Comparison of ENCODE assay signal across 21 mouse cellular contexts in the genomic region with DNA sequence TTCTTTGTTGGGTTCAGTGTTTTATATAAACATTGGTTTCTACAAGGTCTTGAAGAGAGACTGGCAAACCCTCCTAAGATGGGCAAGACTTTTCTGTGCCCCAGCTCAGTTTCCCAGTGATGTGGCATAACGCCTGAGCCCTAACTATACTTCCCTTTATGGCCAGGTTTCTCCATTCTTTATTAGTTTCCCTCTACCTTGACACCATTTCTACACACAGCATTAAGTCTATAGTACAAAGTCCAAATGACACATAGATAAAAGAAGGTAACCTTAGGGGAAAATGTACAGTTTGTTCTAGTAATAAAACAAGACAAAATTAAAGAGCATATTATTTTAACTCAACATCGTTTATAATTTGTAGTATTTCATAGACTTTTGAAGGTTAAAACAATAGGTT.
DNase-seq lines count a peak whose midpoint lies in the region; ATAC-seq and TF ChIP-seq lines count a peak whose summit lies in the region.
"Had no signal": no experiment of that assay in that cellular context is flagged by ENCODE, and none has a peak within 500 bp of the region (broad histone marks: within the 10 kb centered on the region; RNA-seq: fewer than 3 reads in every experiment).

No protein-coding gene starts in this region.

- H3K27me3 ChIP-seq in intestine, embryonic 15.5 days (replicated peaks), result no peaks in the 10 kb centered on the region
- no peaks in the 10 kb centered on the region for H3K27me3 ChIP-seq in intestine, embryonic 16.5 days (replicated peaks; ENCODE audit: control insufficient read depth, insufficient read depth, low read length)
- H3K27me3 ChIP-seq in intestine, postnatal 0 days (replicated peaks; ENCODE audit: control insufficient read depth, insufficient read depth, low read length), result no peaks in the 10 kb centered on the region
- no peaks in the 10 kb centered on the region for H3K27me3 ChIP-seq in hindbrain, embryonic 16.5 days (replicated peaks; ENCODE audit: control insufficient read depth, insufficient read depth, low read length)
- H3K27me3 ChIP-seq: CH12.LX, Patski had no signal

- 0 out of 2 replicates have a peak, but pooled peaks have one; percentile 58 for ATAC-seq in intestine, embryonic 15.5 days
- peak; percentile 62 for ATAC-seq in intestine, embryonic 16.5 days
- peak; percentile 87 for ATAC-seq in intestine, postnatal 0 days
- ATAC-seq in hindbrain, embryonic 16.5 days, result no peak
- ATAC-seq: activated CD4-positive, CD25-positive, alpha-beta regulatory T cell, adult 4 months; CD4-positive, CD25-positive, alpha-beta regulatory T cell, adult 4 months; Patski had no signal

- no peak for DNase-seq in left cerebral cortex, postnatal 25 days (ENCODE audit: low spot score in 2 of 2)
- no peak for DNase-seq in right cerebral cortex, postnatal 10 days (ENCODE audit: low spot score in 2 of 2)
- DNase-seq: adrenal gland, adult 2 months; adrenal gland, adult 8-10 months; adrenal gland, postnatal 10 days; adrenal gland, postnatal 14 days; adrenal gland, postnatal 25 days; adrenal gland, postnatal 36 days; B cell, adult 2 months; cerebellum, adult 11 months; cerebellum, adult 11-12 months; cerebellum, adult 18-20 months had no signal

- no peak overlapping the region for H3K4me2 ChIP-seq in intestine, embryonic 15.5 days (replicated peaks)
- no peak overlapping the region for H3K4me2 ChIP-seq in intestine, embryonic 16.5 days (ENCODE audit: low read depth, low read length)
- no peak overlapping the region for H3K4me2 ChIP-seq in intestine, postnatal 0 days (replicated peaks; ENCODE audit: low read depth)
- no peak overlapping the region for H3K4me2 ChIP-seq in hindbrain, embryonic 16.5 days (ENCODE audit: low read length)

- no peak overlapping the region for H3K4me3 ChIP-seq in intestine, embryonic 15.5 days (replicated peaks)
- H3K4me3 ChIP-seq in intestine, embryonic 16.5 days (ENCODE audit: low read length), result no peak overlapping the region
- no peak overlapping the region for H3K4me3 ChIP-seq in intestine, postnatal 0 days (ENCODE audit: low read depth, low read length)
- no peak overlapping the region for H3K4me3 ChIP-seq in hindbrain, embryonic 16.5 days (ENCODE audit: low read length)

- intact Hi-C loops in left cerebral cortex, postnatal 25 days (cut with DNase I), result no loop called here

- no peaks in the 10 kb centered on the region for H3K9me3 ChIP-seq in intestine, embryonic 15.5 days
- H3K9me3 ChIP-seq in intestine, embryonic 16.5 days (ENCODE audit: control insufficient read depth, low read length), result no peaks in the 10 kb centered on the region
- no peaks in the 10 kb centered on the region for H3K9me3 ChIP-seq in intestine, postnatal 0 days (ENCODE audit: control insufficient read depth)
- H3K9me3 ChIP-seq in hindbrain, embryonic 16.5 days (ENCODE audit: control insufficient read depth, low read length), result no peaks in the 10 kb centered on the region
- H3K9me3 ChIP-seq: G1E had no signal

- peaks cover 6% of the 10 kb centered on the region; the same call in 1 of the 2 replicates for H3K36me3 ChIP-seq in intestine, embryonic 15.5 days
- H3K36me3 ChIP-seq in intestine, embryonic 16.5 days (ENCODE audit: control insufficient read depth, insufficient read depth, low read length), result peaks cover 3% of the 10 kb centered on the region; the same call in 1 of the 2 replicates
- peaks cover 34% of the 10 kb centered on the region for H3K36me3 ChIP-seq in intestine, postnatal 0 days (ENCODE audit: control insufficient read depth, insufficient read depth)
- H3K36me3 ChIP-seq in hindbrain, embryonic 16.5 days (ENCODE audit: control insufficient read depth, insufficient read depth, low read length), result peaks cover 6% of the 10 kb centered on the region; the same call in 1 of the 2 replicates

- no peaks in the 10 kb centered on the region for H3K4me1 ChIP-seq in intestine, embryonic 15.5 days (replicated peaks)
- no peaks in the 10 kb centered on the region for H3K4me1 ChIP-seq in intestine, embryonic 16.5 days (ENCODE audit: control insufficient read depth, insufficient read depth, low read length)
- H3K4me1 ChIP-seq in intestine, postnatal 0 days (replicated peaks; ENCODE audit: control insufficient read depth, insufficient read depth, low read length), result no peaks in the 10 kb centered on the region
- H3K4me1 ChIP-seq in hindbrain, embryonic 16.5 days (ENCODE audit: control insufficient read depth, insufficient read depth, low read depth, low read length), result no peaks in the 10 kb centered on the region

- H3K27ac ChIP-seq in intestine, embryonic 15.5 days, result no peak overlapping the region
- no peak overlapping the region for H3K27ac ChIP-seq in intestine, embryonic 16.5 days (ENCODE audit: low read length)
- H3K27ac ChIP-seq in intestine, postnatal 0 days (ENCODE audit: low read depth, low read length), result 0 out of 2 replicates have a peak overlapping the region, but pooled peaks have one; percentile 2
- no peak overlapping the region for H3K27ac ChIP-seq in hindbrain, embryonic 16.5 days (ENCODE audit: low read depth, low read length)

- no peak overlapping the region for H3K9ac ChIP-seq in intestine, embryonic 15.5 days
- no peak overlapping the region for H3K9ac ChIP-seq in intestine, embryonic 16.5 days (ENCODE audit: low read depth, low read length)
- H3K9ac ChIP-seq in intestine, postnatal 0 days (ENCODE audit: low read depth, low read length), result no peak overlapping the region
- H3K9ac ChIP-seq in hindbrain, embryonic 16.5 days (ENCODE audit: low read depth, low read length), result no peak overlapping the region

- TF ChIP-seq CTCF in intestine, postnatal 0 days (IDR thresholded peaks at IDR 0.05; ENCODE audit: low read depth), result no peak

- WGBS in intestine, embryonic 15.5 days, result 69% methylated on average over 2 of the region's 2 CpGs
- 72% methylated on average over 2 of the region's 2 CpGs for WGBS in intestine, embryonic 16.5 days
- WGBS in intestine, postnatal 0 days, result 39% methylated on average over 2 of the region's 2 CpGs
- WGBS in hindbrain, embryonic 16.5 days, result 94% methylated on average over 2 of the region's 2 CpGs
